Mouse (Mus musculus) spleen, adult 2 months (tissue): ENCODE data around the gene Taf15. TPM values are rescaled to one million over a fixed set of nuclear protein-coding genes. Genes with fewer than 3 reads are reported as not detected.
A peak's percentile ranks its signal among the peaks of the same experiment; 100 is the strongest.

Source experiments
- DNase-seq, 2 experiments: peaks; one replicate each; pipeline versions ENCODE4 v3.0.0 to v3.0.0-alpha.2; 2012 to 2021; ENCODE audit warnings: low spot score in 2 of 2, low read depth in 1 of 2
- H3K27ac ChIP-seq: fragments of 200-500 bp; 2 replicates; pipeline ENCODE4 v1.5.1; 2012; ENCODE audit warnings: low read length, inconsistent platforms; ENCODE audit not compliant: insufficient read depth
- H3K27me3 ChIP-seq: fragments of 200-500 bp; 2 replicates; pipeline ENCODE4 v1.6.1; 2012; ENCODE audit warnings: mild to moderate bottlenecking, moderate library complexity, low read length, inconsistent platforms; ENCODE audit not compliant: control insufficient read depth, insufficient read depth
- H3K36me3 ChIP-seq: fragments of 200-500 bp; 2 replicates; pipeline ENCODE4 v1.6.1; 2012; ENCODE audit warnings: mild to moderate bottlenecking, low read length, inconsistent platforms; ENCODE audit not compliant: control insufficient read depth, insufficient read depth
- H3K4me1 ChIP-seq: fragments of 200-500 bp; 2 replicates; pipeline ENCODE4 v1.6.1; 2011; ENCODE audit warnings: inconsistent platforms; ENCODE audit not compliant: control insufficient read depth, insufficient read depth, insufficient read length
- H3K4me3 ChIP-seq: fragments of 200-500 bp; 2 replicates; pipeline ENCODE4 v1.5.1; 2011; ENCODE audit warnings: mild to moderate bottlenecking, inconsistent platforms; ENCODE audit not compliant: insufficient read depth, insufficient read length; ENCODE audit errors: extremely low read depth
- CTCF ChIP-seq: fragments of 200-500 bp; IDR thresholded peaks from 2 replicates; pipeline ENCODE4 v1.5.1; 2011; ENCODE audit warnings: mild to moderate bottlenecking, inconsistent platforms; ENCODE audit not compliant: insufficient read depth, insufficient read length, insufficient replicate concordance; ENCODE audit errors: extremely low read depth
- POLR2A ChIP-seq: fragments of 200-500 bp; IDR thresholded peaks from 2 replicates; pipeline ENCODE4 v1.6.1; 2011; ENCODE audit warnings: low read depth, low read length, inconsistent platforms
- WGBS: fragments of 180-500 bp; shearing (Covaris S2); methylation state at CpG from one replicate; pipeline ENCODE4 v1.1.7; 2018; 5-methylcytosine and 5-hydroxymethylcytosine counted together
- polyA plus RNA-seq: library from polyadenylated mRNA; depleted of rRNA; stranded (reverse); fragments of >200 nt; gene quantifications from 2 replicates; pipeline ENCODE4 v1.2.3, GENCODE M21; 2012

Gene Taf15
- polyA plus RNA-seq, 1 experiment = 8.9 TPM

- DNase-seq = no peak
- H3K36me3 ChIP-seq = no peaks in the 10 kb centered on the region
- TF ChIP-seq POLR2A (no peak), CTCF (no peak)
- H3K4me1 ChIP-seq = no peaks in the 10 kb centered on the region
- 63% methylated on average over 7 of the region's 7 CpGs for WGBS
- H3K4me3 ChIP-seq = no peak overlapping the region
- no peak overlapping the region for H3K27ac ChIP-seq
- no peaks in the 10 kb centered on the region for H3K27me3 ChIP-seq
These were observed 15.6 kb upstream of the Taf15 start for GRCm38 (mm10) chr11:83457257-83457656.

- H3K4me3 ChIP-seq = no peak overlapping the region
- DNase-seq = no peak
- H3K27ac ChIP-seq = no peak overlapping the region
- no peak for TF ChIP-seq POLR2A
- no peak for TF ChIP-seq CTCF
- WGBS = 88% methylated on average over 9 of the region's 9 CpGs
- peaks cover 5% of the 10 kb centered on the region; the same call in 1 of the 2 replicates for H3K4me1 ChIP-seq
- H3K36me3 ChIP-seq = no peaks in the 10 kb centered on the region
- peaks cover 5% of the 10 kb centered on the region for H3K27me3 ChIP-seq
These were observed 14.8 kb upstream of the Taf15 start for GRCm38 (mm10) chr11:83457912-83458601.

GRCm38 (mm10) chr11:83461462-83462027 lies 11.3 kb upstream of the Taf15 start:
- WGBS = 79% methylated on average over 10 of the region's 10 CpGs
- Histone ChIP-seq H3K4me1 (peaks cover 5% of the 10 kb centered on the region; the same call in 1 of the 2 replicates), H3K27me3 (peaks cover 5% of the 10 kb centered on the region), H3K27ac (no peak overlapping the region), H3K36me3 (no peaks in the 10 kb centered on the region), H3K4me3 (no peak overlapping the region)
- DNase-seq = no peak
- no peak for TF ChIP-seq CTCF
- no peak for TF ChIP-seq POLR2A

GRCm38 (mm10) chr11:83462711-83463244 lies 10.1 kb upstream of the Taf15 start, which contains the start of gene Mmp28:
Mmp28 (minus strand) TSS chr11:83463071.
- TF ChIP-seq POLR2A (no peak), CTCF (no peak)
- under 1% methylated on average over 42 of the region's 42 CpGs for WGBS

GRCm38 (mm10) chr11:83465976-83466375 lies 6.9 kb upstream of the Taf15 start:
- WGBS = 55% methylated on average over 2 of the region's 2 CpGs
- DNase-seq = no peak
- Histone ChIP-seq H3K36me3 (no peaks in the 10 kb centered on the region), H3K27ac (no peak overlapping the region), H3K27me3 (peaks cover 5% of the 10 kb centered on the region), H3K4me1 (peaks cover 5% of the 10 kb centered on the region; the same call in 1 of the 2 replicates), H3K4me3 (no peak overlapping the region)
- TF ChIP-seq CTCF (no peak), POLR2A (no peak)

More at GRCm38 (mm10) chr11:83462711-83463244, 10.1 kb upstream of the Taf15 start, which contains the start of gene Mmp28:
- peak in 1 of 2 experiments; percentile 41 for DNase-seq
- peaks cover 5% of the 10 kb centered on the region; the same call in 1 of the 2 replicates for H3K4me1 ChIP-seq
- H3K27ac ChIP-seq = no peak within 1 kb of the TSS
- H3K4me3 ChIP-seq = peak within 1 kb of the TSS; percentile 58; the same call in 1 of the 2 replicates
- H3K36me3 ChIP-seq = no peaks in the 10 kb centered on the region
- H3K27me3 ChIP-seq = peaks cover 5% of the 10 kb centered on the region

- H3K36me3 ChIP-seq = no peaks in the 10 kb centered on the region
- H3K27me3 ChIP-seq = peaks cover 5% of the 10 kb centered on the region
- WGBS = 16% methylated on average over 11 of the region's 11 CpGs
- TF ChIP-seq POLR2A (no peak), CTCF (no peak)
- no peak for DNase-seq
- H3K4me3 ChIP-seq = no peak overlapping the region
- peaks cover 5% of the 10 kb centered on the region for H3K4me1 ChIP-seq
- no peak overlapping the region for H3K27ac ChIP-seq
These were observed 5.7 kb upstream of the Taf15 start for GRCm38 (mm10) chr11:83467120-83467652.

GRCm38 (mm10) chr11:83468765-83469164 lies 4.1 kb upstream of the Taf15 start:
- no peak for DNase-seq
- Histone ChIP-seq H3K4me3 (no peak overlapping the region), H3K36me3 (no peaks in the 10 kb centered on the region), H3K4me1 (no peaks in the 10 kb centered on the region; the same call in 1 of the 2 replicates), H3K27ac (no peak overlapping the region), H3K27me3 (no peaks in the 10 kb centered on the region)
- TF ChIP-seq POLR2A (no peak), CTCF (no peak)
- WGBS = 95% methylated on average over 3 of the region's 3 CpGs
